ENCODE assay signal across 30 mouse cellular contexts in the genomic region with DNA sequence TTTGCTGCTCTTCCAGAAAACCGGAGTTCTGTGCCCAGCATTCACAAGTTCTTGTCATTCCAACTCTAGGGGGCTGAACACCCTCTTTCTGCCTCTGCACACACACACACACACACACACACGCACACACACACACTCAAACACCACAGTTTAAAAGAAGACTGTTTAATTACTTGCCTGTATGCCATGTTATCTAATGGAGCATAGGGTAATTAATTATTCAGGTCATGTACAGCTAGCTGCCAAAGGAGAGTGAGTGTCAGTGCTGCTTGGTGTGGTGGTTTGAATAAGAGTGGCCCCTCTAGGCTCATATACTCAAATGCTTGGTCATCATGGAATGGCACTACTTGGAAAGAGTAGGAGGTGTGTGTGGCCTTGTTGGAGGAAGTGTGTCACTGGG. TPM values are rescaled to one million over a fixed set of nuclear protein-coding genes. Genes with fewer than 3 reads are reported as not detected.
"Had no signal": no experiment of that assay in that cellular context is flagged by ENCODE, and none has a peak within 500 bp of the region (broad histone marks: within the 10 kb centered on the region; RNA-seq: fewer than 3 reads in every experiment).

No protein-coding gene starts in this region.

- H3K4me1 ChIP-seq: heart, embryonic 10.5 days; heart, embryonic 12.5 days; heart, embryonic 13.5 days; heart, embryonic 15.5 days; hindbrain, embryonic 12.5 days; hindbrain, embryonic 15.5 days; intestine, embryonic 15.5 days; kidney, embryonic 15.5 days had no signal

- DNase-seq: heart, postnatal 10 days; heart, postnatal 14 days; heart, postnatal 36 days; heart, postnatal 4 days; kidney, adult 11 months; kidney, adult 18-20 months; kidney, adult 2 months; kidney, adult 8-10 months; kidney, adult 9 months; kidney, postnatal 10 days; kidney, postnatal 14 days; kidney, postnatal 36 days; kidney, postnatal 4 days; layer of hippocampus, adult 9-11 months; layer of hippocampus, postnatal 36 days had no signal

- H3K27me3 ChIP-seq: heart, embryonic 12.5 days; heart, embryonic 13.5 days; heart, embryonic 15.5 days; hindbrain, embryonic 12.5 days; hindbrain, embryonic 15.5 days; intestine, embryonic 15.5 days; kidney, embryonic 15.5 days had no signal

- H3K9me3 ChIP-seq: heart, embryonic 10.5 days; heart, embryonic 12.5 days; heart, embryonic 13.5 days; heart, embryonic 15.5 days; hindbrain, embryonic 10.5 days; hindbrain, embryonic 12.5 days; hindbrain, embryonic 15.5 days; intestine, embryonic 15.5 days; kidney, embryonic 15.5 days had no signal

- H3K36me3 ChIP-seq: heart, embryonic 10.5 days; heart, embryonic 12.5 days; heart, embryonic 13.5 days; heart, embryonic 15.5 days; hindbrain, embryonic 12.5 days; hindbrain, embryonic 15.5 days; intestine, embryonic 15.5 days; kidney, embryonic 15.5 days had no signal

- H3K4me2 ChIP-seq: heart, embryonic 12.5 days; heart, embryonic 13.5 days; heart, embryonic 15.5 days; hindbrain, embryonic 12.5 days; hindbrain, embryonic 14.5 days; hindbrain, embryonic 15.5 days; intestine, embryonic 15.5 days; kidney, embryonic 15.5 days had no signal

- H3K4me3 ChIP-seq: heart, embryonic 10.5 days; heart, embryonic 12.5 days; heart, embryonic 13.5 days; heart, embryonic 15.5 days; hindbrain, embryonic 10.5 days; hindbrain, embryonic 12.5 days; hindbrain, embryonic 15.5 days; intestine, embryonic 15.5 days; kidney, embryonic 15.5 days; layer of hippocampus, adult 2 months; left cerebral cortex, adult 2 months had no signal

- H3K9ac ChIP-seq: heart, embryonic 12.5 days; heart, embryonic 13.5 days; heart, embryonic 15.5 days; hindbrain, embryonic 12.5 days; hindbrain, embryonic 14.5 days; hindbrain, embryonic 15.5 days; intestine, embryonic 15.5 days; kidney, embryonic 15.5 days had no signal

- ATAC-seq: inflammation-experienced regulatory T-cells, adult 6 months had no signal

- H3K27ac ChIP-seq: heart, embryonic 10.5 days; heart, embryonic 13.5 days; heart, embryonic 15.5 days; hindbrain, embryonic 10.5 days; hindbrain, embryonic 12.5 days; hindbrain, embryonic 14.5 days; hindbrain, embryonic 15.5 days; hindbrain, postnatal 0 days; intestine, embryonic 15.5 days; kidney, embryonic 15.5 days; kidney, postnatal 0 days; layer of hippocampus, adult 2 months; left cerebral cortex, adult 2 months had no signal

RNA-seq across cellular contexts. Expression of gene Slc45a3, which starts 21.0 kb away (rescaled TPM):
- polyA plus RNA-seq: inflammation-experienced regulatory T-cells, adult 6 months had no signal
